Mouse (Mus musculus): ENCODE measurements around the gene Fam20c. TPM values are rescaled to one million over a fixed set of nuclear protein-coding genes. Genes with fewer than 3 reads are reported as not detected.

Fam20c gene
- total RNA-seq, 2 experiments from 2014 or later, result 1.5 to 4.7 TPM

Other genes starting within 250 kb of the Fam20c start
- gene 1700123K08Rik, start 189.8 kb upstream of the Fam20c start, total RNA-seq (2014; fragmentation: Nextera tagmentation), result not detected in 2 replicates
- not detected in 2 replicates for gene 1700123K08Rik, start 189.8 kb upstream of the Fam20c start, total RNA-seq (2017)
- 34.4 and 34.7 TPM in 2 replicates for gene Zfp68, start 134.8 kb upstream of the Fam20c start, total RNA-seq (2014; fragmentation: Nextera tagmentation)
- gene Zfp68, start 134.8 kb upstream of the Fam20c start, total RNA-seq (2017), result 56.2 and 72.1 TPM in 2 replicates
- 6.7 and 14.7 TPM in 2 replicates for gene A430033K04Rik, start 131.7 kb upstream of the Fam20c start, total RNA-seq (2014; fragmentation: Nextera tagmentation)
- gene A430033K04Rik, start 131.7 kb upstream of the Fam20c start, total RNA-seq (2017), result 9.0 and 11.9 TPM in 2 replicates
- not detected in 2 replicates for gene Gm5294, start 65.6 kb downstream of the Fam20c start, total RNA-seq (2014; fragmentation: Nextera tagmentation)
- gene Gm5294, start 65.6 kb downstream of the Fam20c start, total RNA-seq (2017), result 0.52 TPM in 2 replicates
- 0.34 TPM in 1 of 2 replicates, not detected in the other for gene Pdgfa, start 242.9 kb downstream of the Fam20c start, total RNA-seq (2014; fragmentation: Nextera tagmentation)
- not detected in 2 replicates for gene Pdgfa, start 242.9 kb downstream of the Fam20c start, total RNA-seq (2017)

Data from granulocyte monocyte progenitor cell, adult 5-6 weeks (primary cell).